Mouse (Mus musculus): ENCODE measurements around the gene Sike1.
A peak's percentile ranks its signal among the peaks of the same experiment; 100 is the strongest.

The Sike1 gene

GRCm38 (mm10) chr3:102995605-102996321 lies at the start of gene Sike1:
Gene Sike1, plus strand, starts transcription at chr3:102995708.
- peak; percentile 88 for DNase-seq (ENCODE audit: low spot score)

DNA sequence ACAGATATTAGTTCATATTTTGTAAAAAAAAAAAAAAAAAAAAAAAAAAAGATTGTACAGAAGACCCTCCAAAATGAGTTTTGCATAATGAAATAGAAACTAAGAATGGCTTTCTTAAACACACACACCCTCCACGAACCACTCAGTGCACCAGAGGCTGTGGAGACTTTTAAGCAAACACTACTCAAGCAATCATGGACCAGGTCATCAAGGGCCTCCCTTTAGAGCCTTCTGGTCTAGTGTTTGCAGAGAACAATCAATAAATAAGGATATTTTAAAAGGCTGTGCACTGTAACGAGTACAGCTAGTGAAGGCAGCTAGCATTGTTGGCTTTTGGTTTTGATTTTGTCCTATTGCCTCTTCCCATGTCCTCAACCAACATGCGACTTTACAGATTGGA lies 49.2 kb upstream of the Sike1 start:
- no peak for DNase-seq (ENCODE audit: low spot score)

- DNase-seq (ENCODE audit: low spot score): no peak
Observed at GRCm38 (mm10) chr3:102946861-102947260, 48.6 kb upstream of the Sike1 start.

- DNase-seq (ENCODE audit: low spot score): no peak
Observed at GRCm38 (mm10) chr3:102954476-102954875, 41.0 kb upstream of the Sike1 start.

- no peak for DNase-seq (ENCODE audit: low spot score)
Observed at GRCm38 (mm10) chr3:102955143-102955542, 40.4 kb upstream of the Sike1 start.

DNA sequence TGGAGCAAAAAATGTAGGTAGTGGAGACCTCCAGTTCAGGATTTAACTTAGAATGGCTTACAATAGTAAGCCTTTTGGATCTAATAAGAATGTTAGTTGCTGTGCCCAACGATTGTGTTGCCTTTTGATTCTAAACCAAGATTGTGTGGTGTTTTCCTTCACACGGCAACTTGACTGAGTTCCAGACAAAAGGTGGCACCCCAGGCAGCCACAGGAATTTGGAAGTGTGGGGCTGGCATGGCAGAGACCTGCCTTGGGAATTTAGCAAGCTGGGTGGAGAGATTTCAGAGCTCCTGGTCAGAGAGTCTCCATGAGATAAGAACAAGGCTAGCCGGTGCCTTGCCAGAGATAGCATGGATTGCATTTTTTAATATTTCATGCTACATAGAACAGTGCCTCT lies 39.9 kb upstream of the Sike1 start:
- DNase-seq (ENCODE audit: low spot score): no peak

- DNase-seq (ENCODE audit: low spot score): no peak
Observed at GRCm38 (mm10) chr3:102964033-102964432, 31.5 kb upstream of the Sike1 start, which contains the start of gene Nr1h5. Gene Nr1h5, minus strand, starts transcription at chr3:102964133.

- DNase-seq (ENCODE audit: low spot score): no peak
Observed at GRCm38 (mm10) chr3:102970067-102970466, 25.4 kb upstream of the Sike1 start.

GRCm38 (mm10) chr3:102970508-102970907 lies 25.0 kb upstream of the Sike1 start:
- no peak for DNase-seq (ENCODE audit: low spot score)

DNA sequence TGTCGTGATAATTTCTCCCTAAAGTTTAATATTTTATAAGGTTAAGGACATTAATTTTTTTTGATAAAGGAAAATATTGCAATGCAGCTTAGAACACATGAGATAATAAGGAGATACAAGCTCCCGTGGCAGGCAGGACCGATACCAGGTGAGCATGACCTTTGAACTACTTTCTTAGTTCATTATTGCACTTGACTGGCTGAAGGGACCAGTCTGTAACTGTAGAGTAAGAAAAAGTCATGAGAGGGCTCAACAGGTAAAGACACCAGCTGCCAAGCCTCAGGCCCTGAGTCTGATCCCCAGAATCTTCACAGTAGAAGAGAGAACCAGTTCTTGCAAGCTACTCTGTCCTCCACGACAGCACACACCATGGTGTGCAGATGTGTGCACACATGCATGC lies 18.6 kb upstream of the Sike1 start:
- DNase-seq (ENCODE audit: low spot score): no peak

GRCm38 (mm10) chr3:102979550-102980348 lies 15.8 kb upstream of the Sike1 start:
- no peak for DNase-seq (ENCODE audit: low spot score)

DNA sequence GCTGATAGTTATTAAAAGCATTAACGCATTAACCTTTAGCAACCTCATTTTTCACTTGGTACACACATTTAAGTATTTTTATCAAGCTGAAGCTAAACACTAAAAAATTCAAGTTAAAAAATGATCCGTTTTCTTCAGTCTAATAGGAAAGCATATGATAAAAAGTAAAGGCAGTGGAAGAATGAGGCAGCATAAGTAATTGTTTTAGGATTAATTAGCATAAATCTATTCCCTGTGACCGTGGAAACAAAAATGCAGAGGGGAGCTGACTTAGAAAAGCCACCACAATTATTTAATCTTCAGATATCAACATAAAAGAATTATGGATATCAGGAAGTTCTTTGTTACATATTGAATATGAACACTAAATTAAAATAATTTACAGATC lies 15.2 kb upstream of the Sike1 start:
- DNase-seq (ENCODE audit: low spot score): no peak

DNA sequence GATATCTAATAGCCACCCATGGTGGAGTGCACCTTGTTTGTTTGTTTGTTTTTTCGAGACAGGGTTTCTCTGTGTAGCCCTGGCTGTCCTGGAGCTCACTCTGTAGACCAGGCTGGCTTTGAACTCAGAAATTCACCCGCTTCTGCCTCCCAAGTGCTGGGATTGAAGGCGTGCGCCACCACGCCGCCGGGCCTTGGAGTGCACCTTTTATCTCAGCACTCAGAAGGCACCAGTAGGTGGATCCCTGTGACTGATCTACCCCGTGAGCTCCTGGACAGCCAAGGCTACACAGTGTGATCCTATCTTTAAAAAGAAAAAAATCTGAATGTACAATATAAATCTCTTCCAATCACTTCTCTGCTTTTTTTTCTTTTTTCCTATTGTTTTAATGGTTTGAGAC lies 4.5 kb upstream of the Sike1 start:
- no peak for DNase-seq (ENCODE audit: low spot score)

DNA sequence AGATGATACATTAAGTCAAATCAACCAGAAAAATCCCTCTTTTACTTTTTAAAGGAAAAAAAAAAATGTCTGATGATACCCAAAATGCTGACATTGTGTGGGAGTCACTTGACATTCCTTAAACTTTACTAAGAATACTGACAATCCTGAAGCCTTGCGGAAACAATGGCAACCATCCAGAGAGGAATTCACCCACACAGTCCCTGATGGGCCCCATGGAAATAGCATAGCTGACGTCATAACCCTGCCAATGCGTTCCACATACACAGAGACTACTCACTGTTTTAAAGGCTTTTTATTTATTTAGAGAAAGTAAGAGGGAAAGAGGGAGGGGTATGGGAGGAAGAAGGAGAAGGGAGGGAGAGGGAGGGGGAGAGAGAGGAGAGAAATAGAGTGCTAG lies 2.6 kb upstream of the Sike1 start:
- no peak for DNase-seq (ENCODE audit: low spot score)

GRCm38 (mm10) chr3:102995233-102995604 lies 289 bp upstream of the Sike1 start:
- no peak for DNase-seq (ENCODE audit: low spot score)

GRCm38 (mm10) chr3:102997036-102997435 lies 1.5 kb downstream of the Sike1 start:
- no peak for DNase-seq (ENCODE audit: low spot score)

- DNase-seq (ENCODE audit: low spot score): no peak
Observed at GRCm38 (mm10) chr3:102997591-102997990, 2.1 kb downstream of the Sike1 start.

DNA sequence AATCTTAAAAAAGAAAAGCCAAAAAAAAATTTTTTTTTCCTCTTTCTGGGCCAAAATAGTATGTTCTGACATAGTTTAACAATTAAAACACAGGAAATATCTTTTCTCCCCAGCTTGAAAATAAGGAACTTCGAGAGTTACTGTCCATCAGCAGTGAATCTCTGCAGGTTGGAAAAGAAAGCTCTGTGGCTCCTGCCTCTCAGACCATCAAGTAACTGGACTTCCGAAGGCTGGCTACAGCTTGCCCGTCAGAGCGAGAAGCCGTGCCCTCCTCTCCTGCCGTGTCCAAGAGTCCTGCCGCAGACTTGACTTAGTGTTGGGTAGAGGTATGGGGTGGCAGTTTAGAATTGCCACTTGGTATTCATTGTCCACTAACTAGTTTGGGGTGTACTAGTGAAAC lies 6.1 kb downstream of the Sike1 start:
- DNase-seq (ENCODE audit: low spot score): no peak

- no peak for DNase-seq (ENCODE audit: low spot score)
Observed at GRCm38 (mm10) chr3:103017350-103017749, 21.8 kb downstream of the Sike1 start.

DNA sequence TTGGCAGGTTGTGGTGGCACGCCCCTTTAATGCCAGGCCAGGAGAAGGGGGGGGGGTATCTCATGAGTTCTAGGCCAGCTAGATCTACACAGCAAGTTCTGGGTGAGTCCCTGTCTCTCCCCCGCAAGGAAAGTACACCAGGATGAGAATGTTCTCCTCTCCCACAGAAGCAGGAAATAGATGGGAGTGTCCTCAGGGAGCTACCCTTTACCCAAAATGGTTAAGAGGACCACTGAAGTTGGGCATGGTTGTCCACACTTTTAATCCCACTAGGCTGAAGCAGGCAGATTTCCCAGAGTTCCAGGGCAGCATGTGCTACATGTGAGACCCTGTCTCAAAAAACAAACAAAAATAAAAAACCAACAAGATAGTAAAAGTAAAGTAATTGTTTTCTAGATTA lies 24.0 kb downstream of the Sike1 start:
- DNase-seq (ENCODE audit: low spot score): no peak

- peak; percentile 97 for DNase-seq (ENCODE audit: low spot score)
Observed at GRCm38 (mm10) chr3:103020249-103020942, 24.9 kb downstream of the Sike1 start, which contains the start of gene Csde1. Gene Csde1, plus strand, starts transcription at chr3:103020426.

DNA sequence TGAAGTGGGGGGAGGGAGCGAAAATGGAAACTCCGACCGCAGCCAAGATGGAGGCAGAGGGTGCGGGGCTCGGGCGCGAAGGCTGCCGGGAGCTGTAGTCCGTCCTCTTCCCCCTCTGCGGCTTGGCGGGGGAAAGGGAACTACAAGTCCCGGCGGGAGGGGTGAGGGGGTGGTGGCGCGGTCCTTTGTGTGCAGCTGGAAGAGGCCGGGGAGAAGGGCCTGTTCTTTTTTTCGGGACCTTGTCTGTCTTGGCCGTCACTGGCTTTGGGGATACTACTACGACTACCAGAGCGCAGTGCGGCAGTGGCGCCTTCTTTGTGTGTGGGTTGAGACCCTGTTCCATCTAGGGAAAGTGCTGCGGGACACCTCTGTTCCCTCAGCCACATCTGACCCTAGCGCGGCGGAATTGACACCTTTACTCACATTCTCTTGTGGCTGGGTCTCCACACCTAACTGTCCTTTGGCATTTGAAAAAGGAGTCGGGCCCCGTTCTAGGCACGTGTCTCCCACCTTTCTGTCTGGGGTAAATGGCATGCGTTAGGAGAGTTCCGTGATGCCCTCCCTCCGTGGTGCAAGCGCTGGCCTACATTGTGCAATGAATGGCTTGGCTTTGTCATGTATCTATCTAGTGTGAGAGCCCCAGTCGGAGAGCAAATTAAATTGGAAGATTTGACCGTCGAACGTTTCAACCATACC lies 25.6 kb downstream of the Sike1 start:
- DNase-seq (ENCODE audit: low spot score): peak; percentile 88

Measured in ovary, adult 18-20 months (tissue).